Mouse (Mus musculus): ENCODE data around the gene Ctsd.
"Not testable (repeated sequence)": the region's sequence is repeated elsewhere in the genome, so short reads cannot be mapped to it uniquely, and the experiment has no call there.

The Ctsd gene

GRCm38 (mm10) chr7:142387419-142388148 is at the start of gene Ctsd:
Ctsd (minus strand) TSS chr7:142388038.
- DNase-seq (ENCODE audit: extremely low spot score, low spot score), result peak; percentile 98

- DNase-seq (ENCODE audit: extremely low spot score, low spot score), result no peak
These were observed 49.5 kb upstream of the Ctsd start for GRCm38 (mm10) chr7:142437324-142437723.

GRCm38 (mm10) chr7:142435524-142435923 is 47.7 kb upstream of the Ctsd start:
- DNase-seq (ENCODE audit: extremely low spot score, low spot score), result peak; percentile 71

- no peak for DNase-seq (ENCODE audit: extremely low spot score, low spot score)
These were observed 46.5 kb upstream of the Ctsd start, which contains the start of gene Syt8 for GRCm38 (mm10) chr7:142434137-142434865. Syt8 (plus strand) TSS chr7:142434850.

- DNase-seq (ENCODE audit: extremely low spot score, low spot score), result no peak
These were observed 45.8 kb upstream of the Ctsd start for GRCm38 (mm10) chr7:142433623-142434022.

- DNase-seq (ENCODE audit: extremely low spot score, low spot score), result no peak
These were observed 43.3 kb upstream of the Ctsd start for GRCm38 (mm10) chr7:142431106-142431505.

- DNase-seq (ENCODE audit: extremely low spot score, low spot score), result no peak
These were observed 42.4 kb upstream of the Ctsd start for GRCm38 (mm10) chr7:142430160-142430678.

- peak; percentile 82 for DNase-seq (ENCODE audit: extremely low spot score, low spot score)
These were observed 40.4 kb upstream of the Ctsd start for GRCm38 (mm10) chr7:142428213-142428612.

GRCm38 (mm10) chr7:142425641-142426213 is 37.9 kb upstream of the Ctsd start:
- no peak for DNase-seq (ENCODE audit: extremely low spot score, low spot score)

GRCm38 (mm10) chr7:142421826-142422225 is 34.0 kb upstream of the Ctsd start:
- DNase-seq (ENCODE audit: extremely low spot score, low spot score), result no peak

- no peak for DNase-seq (ENCODE audit: extremely low spot score, low spot score)
These were observed 32.0 kb upstream of the Ctsd start for GRCm38 (mm10) chr7:142419887-142420286.

GRCm38 (mm10) chr7:142418679-142419078 is 30.8 kb upstream of the Ctsd start:
- DNase-seq (ENCODE audit: extremely low spot score, low spot score), result no peak

- DNase-seq (ENCODE audit: extremely low spot score, low spot score), result no peak
These were observed 30.2 kb upstream of the Ctsd start for GRCm38 (mm10) chr7:142418027-142418426.

- DNase-seq (ENCODE audit: extremely low spot score, low spot score), result no peak
These were observed 28.4 kb upstream of the Ctsd start for GRCm38 (mm10) chr7:142416225-142416624.

GRCm38 (mm10) chr7:142415314-142415713 is 27.5 kb upstream of the Ctsd start:
- DNase-seq (ENCODE audit: extremely low spot score, low spot score), result no peak

GRCm38 (mm10) chr7:142413285-142413684 is 25.4 kb upstream of the Ctsd start:
- DNase-seq (ENCODE audit: extremely low spot score, low spot score), result no peak

GRCm38 (mm10) chr7:142409603-142410002 is 21.8 kb upstream of the Ctsd start:
- DNase-seq (ENCODE audit: extremely low spot score, low spot score), result no peak

GRCm38 (mm10) chr7:142408686-142409085 is 20.8 kb upstream of the Ctsd start:
- DNase-seq (ENCODE audit: extremely low spot score, low spot score), result no peak

GRCm38 (mm10) chr7:142407935-142408334 is 20.1 kb upstream of the Ctsd start:
- no peak for DNase-seq (ENCODE audit: extremely low spot score, low spot score)

GRCm38 (mm10) chr7:142405134-142405533 is 17.3 kb upstream of the Ctsd start:
- not testable (repeated sequence) for DNase-seq (ENCODE audit: extremely low spot score, low spot score)

- no peak for DNase-seq (ENCODE audit: extremely low spot score, low spot score)
These were observed 15.8 kb upstream of the Ctsd start for GRCm38 (mm10) chr7:142403591-142403990.

GRCm38 (mm10) chr7:142400750-142401142 is 12.9 kb upstream of the Ctsd start:
- no peak for DNase-seq (ENCODE audit: extremely low spot score, low spot score)

Measured in neural tube, embryonic 10.5 days (tissue).